Mouse (Mus musculus) right cerebral cortex, postnatal 4 days (tissue): ENCODE data around the gene Padi6.

Experiments used
- DNase-seq: peaks from one replicate; pipeline ENCODE4 v3.0.0-alpha.2; 2022

Gene Padi6

GRCm38 (mm10) chr4:140742543-140742942 lies at the start of gene Padi6:
Gene Padi6, minus strand, starts transcription at chr4:140742643.
- no peak for DNase-seq

- no peak for DNase-seq
Measured at GRCm38 (mm10) chr4:140791071-140791470, 48.6 kb upstream of the Padi6 start.

- DNase-seq: no peak
Measured at GRCm38 (mm10) chr4:140789983-140790382, 47.5 kb upstream of the Padi6 start.

GRCm38 (mm10) chr4:140788983-140789382 lies 46.5 kb upstream of the Padi6 start:
- DNase-seq: peak; percentile 57

DNA sequence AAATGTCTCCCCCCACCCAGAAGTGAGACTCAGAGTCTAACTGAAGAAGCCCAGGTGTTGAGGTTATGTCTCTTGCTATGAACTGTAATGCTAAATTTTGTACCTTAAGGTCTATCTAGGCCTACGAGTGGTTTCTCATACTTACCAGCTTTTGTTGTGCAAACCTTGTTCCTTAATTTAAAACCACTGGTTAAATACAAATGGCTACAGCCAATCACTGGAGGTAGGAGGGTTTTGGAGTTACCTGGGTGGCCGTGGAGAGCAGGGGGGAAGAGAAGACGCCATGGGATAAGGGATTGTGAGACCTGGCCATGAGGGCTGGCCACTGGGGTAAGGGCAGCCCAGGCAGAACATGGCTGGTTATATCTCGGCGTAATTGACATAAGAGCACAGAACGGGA lies 45.8 kb upstream of the Padi6 start:
- DNase-seq: no peak

DNA sequence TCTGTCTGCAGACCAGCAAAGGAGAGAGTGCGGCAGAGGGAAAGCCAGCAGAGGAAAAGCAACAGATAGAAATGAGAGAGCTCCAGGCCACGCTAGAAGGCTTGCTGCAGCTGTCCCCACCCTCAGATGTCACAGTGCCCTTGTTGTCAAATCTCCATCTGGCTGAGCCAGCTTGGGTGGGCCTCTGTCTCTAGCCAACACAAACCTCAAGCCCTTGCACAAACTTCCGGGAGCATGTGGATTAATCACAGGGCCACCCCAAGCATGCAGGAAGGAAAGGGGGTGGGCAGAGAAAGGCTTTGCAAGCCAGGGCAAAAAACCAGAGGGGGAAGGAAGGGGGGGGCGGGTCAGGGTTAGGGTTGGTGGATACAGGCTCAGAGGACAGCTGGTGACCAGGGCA lies 45.0 kb upstream of the Padi6 start:
- DNase-seq: no peak

DNA sequence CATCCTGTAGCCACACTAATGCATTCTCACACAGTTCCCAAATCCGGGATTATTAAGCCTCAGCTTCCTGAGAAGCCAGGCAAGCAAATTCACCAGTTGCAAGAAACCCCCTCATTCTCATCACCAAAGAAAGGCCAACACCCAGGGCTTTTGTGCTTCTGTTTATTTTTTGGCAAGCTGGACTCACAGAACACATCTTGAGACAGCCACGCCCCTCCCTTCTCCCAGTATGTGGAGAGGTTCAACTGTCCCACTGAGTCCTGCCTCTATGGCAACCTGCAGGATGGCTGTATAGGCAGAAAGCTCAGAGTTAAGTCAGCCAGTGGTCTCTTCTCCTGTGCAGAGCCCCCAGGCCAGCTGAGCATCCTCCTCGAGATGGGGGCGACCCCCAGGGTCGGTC lies 42.8 kb upstream of the Padi6 start:
- no peak for DNase-seq

GRCm38 (mm10) chr4:140784292-140784945 lies 42.0 kb upstream of the Padi6 start:
- no peak for DNase-seq

- no peak for DNase-seq
Measured at GRCm38 (mm10) chr4:140782821-140783220, 40.4 kb upstream of the Padi6 start.

DNA sequence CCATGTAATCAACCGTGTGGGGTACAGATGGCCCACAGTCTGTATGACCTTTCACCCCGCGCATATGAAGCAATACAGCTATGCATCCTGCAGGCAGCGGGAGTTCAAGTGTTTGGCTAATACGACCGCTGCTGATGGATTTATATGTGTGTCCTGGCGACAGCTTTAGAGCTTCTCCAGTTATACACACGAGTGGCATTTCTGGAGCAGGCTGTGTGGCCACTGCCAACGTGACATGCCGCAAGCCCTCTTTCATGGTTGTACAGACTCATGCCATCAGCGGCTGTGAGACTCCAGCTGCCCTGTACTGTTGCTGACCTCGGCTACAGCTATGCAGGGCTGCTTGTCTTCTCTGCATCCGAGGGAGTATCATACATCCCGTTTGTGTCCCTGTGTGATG lies 38.1 kb upstream of the Padi6 start:
- no peak for DNase-seq

GRCm38 (mm10) chr4:140779803-140780397 lies 37.5 kb upstream of the Padi6 start:
- peak; percentile 17 for DNase-seq

DNA sequence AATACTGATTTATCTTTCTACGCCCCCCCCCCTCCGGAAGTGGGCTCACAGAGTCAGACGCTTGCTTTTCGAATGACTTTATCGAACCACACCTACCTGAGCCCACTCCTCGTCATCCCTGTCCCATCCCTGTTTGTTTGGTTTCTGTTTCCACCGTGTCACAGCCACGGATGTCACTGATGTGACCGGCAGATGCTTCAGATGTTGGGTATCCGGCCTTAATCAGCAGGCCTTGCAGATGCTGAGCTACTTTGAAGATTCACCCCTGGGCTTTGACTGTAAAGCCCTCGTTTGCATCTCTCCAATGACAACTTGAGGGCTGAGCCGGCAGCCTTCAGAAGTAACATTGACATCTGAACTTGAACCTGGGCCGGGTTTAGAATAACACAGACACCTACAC lies 34.2 kb upstream of the Padi6 start:
- no peak for DNase-seq

DNA sequence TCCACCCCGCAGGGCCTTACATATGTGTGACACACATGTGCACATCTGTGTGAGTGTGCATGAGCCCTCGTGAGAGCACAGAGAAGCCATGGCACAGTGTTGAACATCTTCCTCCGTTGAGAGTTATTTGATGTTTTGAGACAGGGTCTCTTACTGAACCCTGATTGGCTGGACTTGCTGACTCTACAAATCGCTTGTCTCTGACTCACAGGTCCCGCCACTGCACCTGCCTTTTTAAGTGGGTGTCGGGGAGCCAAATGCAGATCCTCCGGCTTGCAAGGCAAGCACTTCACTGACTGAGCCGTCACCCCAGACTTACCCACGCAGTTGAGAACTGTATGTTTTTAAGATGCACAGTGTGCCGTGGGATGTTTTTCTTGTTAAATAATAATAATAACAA lies 33.4 kb upstream of the Padi6 start:
- no peak for DNase-seq

DNA sequence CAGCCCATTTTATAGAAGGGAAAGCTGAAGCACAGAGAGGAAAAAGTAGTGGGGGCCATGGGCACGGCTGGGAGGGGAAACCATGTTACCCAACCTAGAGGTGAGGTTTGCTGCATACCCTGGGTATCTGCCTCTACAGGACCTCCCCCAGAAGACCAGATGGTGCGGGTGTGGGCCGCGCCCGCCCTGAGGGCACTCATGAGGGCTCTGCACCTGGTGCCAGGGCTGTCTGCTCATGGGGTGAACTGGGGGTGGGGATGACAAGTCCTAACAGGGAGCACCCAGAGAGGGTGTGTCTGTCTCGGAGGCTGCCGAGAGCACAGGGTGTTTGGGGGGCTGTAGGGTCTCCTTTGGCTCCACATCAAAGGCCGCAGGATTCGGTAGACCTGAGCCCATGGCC lies 32.5 kb upstream of the Padi6 start:
- no peak for DNase-seq

- no peak for DNase-seq
Measured at GRCm38 (mm10) chr4:140774025-140774800, 31.8 kb upstream of the Padi6 start, which contains the start of gene Padi4. Gene Padi4, minus strand, starts transcription at chr4:140774236.

GRCm38 (mm10) chr4:140771091-140771490 lies 28.6 kb upstream of the Padi6 start:
- no peak for DNase-seq

DNA sequence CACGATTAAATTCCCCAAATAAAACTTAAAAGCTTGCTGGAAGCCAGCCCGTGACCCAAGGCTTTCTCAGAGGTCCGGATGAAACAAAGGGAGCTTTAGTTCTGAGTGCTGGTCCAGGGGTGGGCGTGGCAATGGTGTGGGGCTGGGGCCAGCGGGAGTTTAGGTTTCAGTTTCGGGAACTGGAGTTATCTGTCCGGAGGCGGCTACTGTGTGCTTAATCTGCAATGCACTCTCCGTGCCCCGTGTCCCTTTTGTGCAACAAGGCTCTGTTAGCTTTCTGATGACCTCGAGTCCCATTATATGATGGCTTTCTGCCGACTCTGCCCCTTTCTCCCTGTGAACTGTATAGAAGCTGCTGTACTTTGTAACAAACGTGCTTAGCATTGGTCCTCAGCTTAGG lies 28.0 kb upstream of the Padi6 start:
- DNase-seq: no peak

DNA sequence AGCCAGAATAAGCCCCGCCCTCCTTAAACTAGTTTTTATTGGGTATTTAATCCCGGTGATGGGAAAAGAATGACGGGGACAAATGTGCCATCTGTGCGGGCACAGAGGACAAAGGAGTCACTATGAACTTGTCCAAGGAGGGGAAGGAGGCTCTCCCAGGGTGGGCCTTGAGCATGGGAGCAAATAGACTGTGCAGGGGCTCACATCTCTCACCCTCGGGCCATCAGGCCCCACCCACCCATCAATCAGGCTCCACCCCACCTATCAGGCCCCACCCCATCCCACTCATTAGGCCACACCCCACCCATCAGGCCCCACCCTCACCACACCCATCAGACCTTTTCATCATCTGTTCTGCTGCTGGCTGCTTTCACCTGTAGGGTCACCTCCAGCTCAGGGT lies 26.5 kb upstream of the Padi6 start:
- DNase-seq: no peak

- no peak for DNase-seq
Measured at GRCm38 (mm10) chr4:140765936-140766335, 23.5 kb upstream of the Padi6 start.

- DNase-seq: peak; percentile 44
Measured at GRCm38 (mm10) chr4:140763158-140763557, 20.7 kb upstream of the Padi6 start.

DNA sequence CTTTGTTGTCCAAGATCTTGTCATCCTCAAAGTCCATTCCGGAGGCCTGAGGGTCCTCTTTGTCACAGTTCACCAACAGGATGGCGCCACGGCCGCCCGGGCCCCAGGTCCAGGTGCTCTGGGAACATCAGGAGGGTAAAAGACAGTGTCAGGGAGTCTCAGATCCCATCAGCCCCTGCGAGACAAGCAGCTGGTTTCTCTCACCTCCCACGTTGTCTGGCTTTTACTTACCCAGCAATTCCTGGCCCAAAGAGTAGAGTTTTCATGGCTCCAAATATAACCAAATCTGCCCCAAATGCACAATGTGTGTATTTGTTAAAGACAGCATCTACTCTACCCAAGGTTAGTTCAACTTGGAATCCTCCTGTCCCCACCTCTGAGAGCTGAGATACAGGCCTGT lies 19.2 kb upstream of the Padi6 start:
- DNase-seq: no peak

DNA sequence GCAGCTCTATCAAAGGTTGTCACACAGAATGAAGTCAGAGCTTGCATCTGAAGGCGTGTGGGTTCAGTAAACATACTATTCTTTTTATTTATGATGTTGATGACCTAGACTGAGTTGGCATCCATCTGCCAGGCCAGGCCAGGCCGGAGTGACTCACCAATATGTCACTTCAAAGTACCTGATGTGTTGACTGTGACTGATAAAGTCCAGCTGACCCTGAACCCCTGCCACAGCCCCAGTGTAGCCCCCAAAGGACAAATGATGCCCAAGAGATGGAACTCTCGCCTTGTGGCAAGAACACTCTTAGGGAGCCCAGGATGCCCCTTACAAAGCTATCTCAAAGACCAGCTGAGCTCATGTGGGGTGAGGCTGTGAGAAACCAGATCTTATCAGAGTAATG lies 13.4 kb upstream of the Padi6 start:
- DNase-seq: no peak

DNA sequence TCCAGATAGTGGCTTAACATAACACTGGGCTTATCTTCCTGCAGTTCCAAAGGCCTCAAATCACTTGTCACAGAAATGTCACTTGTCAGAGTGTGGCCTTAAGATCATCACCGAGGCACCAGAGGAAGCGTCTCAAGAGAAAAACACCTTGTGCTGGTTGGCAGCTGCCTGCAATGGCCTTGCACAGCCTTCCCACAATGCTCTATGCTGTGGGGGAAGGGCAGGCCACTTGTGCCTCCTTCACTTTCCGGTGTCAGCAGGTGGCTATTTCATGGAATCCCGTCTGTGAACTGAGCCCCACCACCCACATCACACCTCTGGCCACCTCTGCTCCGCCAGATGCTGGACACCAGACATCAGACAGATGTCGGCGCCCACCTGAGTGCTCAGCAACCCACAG lies 10.9 kb upstream of the Padi6 start:
- DNase-seq: no peak

- no peak for DNase-seq
Measured at GRCm38 (mm10) chr4:140750328-140750727, 7.9 kb upstream of the Padi6 start.
